Mouse (Mus musculus) forebrain, embryonic 15.5 days (tissue): ENCODE data around the gene Hspa1l. TPM values are rescaled to one million over a fixed set of nuclear protein-coding genes. Genes with fewer than 3 reads are reported as not detected.
"Not testable (repeated sequence)": the region's sequence is repeated elsewhere in the genome, so short reads cannot be mapped to it uniquely, and the experiment has no call there.

Experiments
- ATAC-seq: fragments of 200-750 bp; cut with Nextera tagmentation; replicated peaks from 2 replicates; pipeline ENCODE4 v1.8.0; 2017; ENCODE audit warnings: mild to moderate bottlenecking, moderate TSS enrichment, moderate library complexity
- H3K27ac ChIP-seq: fragments of 300-500 bp; sonication (generic); replicated peaks from 2 replicates; pipeline ENCODE4 v1.5.1; 2015; ENCODE audit warnings: mild to moderate bottlenecking, inconsistent platforms
- H3K27me3 ChIP-seq: fragments of 300-500 bp; sonication (generic); 2 replicates; pipeline ENCODE4 v1.6.1; 2015; ENCODE audit warnings: inconsistent platforms
- H3K36me3 ChIP-seq: fragments of 300-500 bp; sonication (generic); 2 replicates; pipeline ENCODE4 v1.6.1; 2015; ENCODE audit warnings: mild to moderate bottlenecking, inconsistent platforms
- H3K4me1 ChIP-seq: fragments of 300-500 bp; sonication (generic); 2 replicates; pipeline ENCODE4 v1.6.1; 2015; ENCODE audit warnings: inconsistent platforms
- H3K4me2 ChIP-seq: fragments of 300-500 bp; sonication (generic); replicated peaks from 2 replicates; pipeline ENCODE4 v1.6.1; 2015; ENCODE audit warnings: mild to moderate bottlenecking, inconsistent platforms
- H3K4me3 ChIP-seq: fragments of 300-500 bp; sonication (generic); 2 replicates; pipeline ENCODE4 v1.5.1; 2015; ENCODE audit warnings: mild to moderate bottlenecking, inconsistent platforms
- H3K9ac ChIP-seq: fragments of 300-500 bp; sonication (generic); replicated peaks from 2 replicates; pipeline ENCODE4 v1.6.1; 2015; ENCODE audit warnings: mild to moderate bottlenecking, inconsistent platforms
- H3K9me3 ChIP-seq: fragments of 300-500 bp; sonication (generic); 2 replicates; pipeline ENCODE4 v1.6.1; 2016; ENCODE audit warnings: inconsistent platforms
- WGBS: fragments of 180-500 bp; shearing (Covaris S2); methylation state at CpG from one replicate; pipeline ENCODE4 v1.1.7; 2015; ENCODE audit warnings: mixed read lengths; 5-methylcytosine and 5-hydroxymethylcytosine counted together
- polyA plus RNA-seq: library from polyadenylated mRNA; unstranded; fragments of >200 nt; fragmentation: Nextera tagmentation; extraction: Ambion mirVana; gene quantifications from 2 replicates; pipeline ENCODE4 v1.2.1, GENCODE M21; 2015

The Hspa1l gene
- polyA plus RNA-seq, 1 experiment from 2014 or later: 1.5 TPM

DNA sequence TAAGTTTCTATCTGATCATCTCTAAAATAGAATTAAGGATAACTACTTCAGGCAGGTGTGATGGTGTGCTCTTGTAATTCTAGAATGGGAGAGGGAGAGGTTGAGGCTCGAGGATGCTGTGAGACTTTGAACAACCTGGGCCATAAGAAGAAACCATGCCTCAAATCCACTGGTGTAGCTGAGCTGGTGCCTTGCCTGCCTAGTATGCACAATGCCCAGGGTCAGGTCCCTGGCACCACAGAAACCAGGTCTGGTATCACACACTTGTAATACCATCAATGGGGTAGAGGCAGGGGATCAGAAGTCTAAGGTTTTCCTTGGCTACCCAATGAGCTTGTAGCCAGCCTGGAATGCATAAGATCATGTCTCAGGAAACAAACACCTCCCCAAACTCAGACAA, 9.7 kb upstream of the Hspa1l start:
- H3K4me3 ChIP-seq: no peak overlapping the region
- ATAC-seq: no peak
- peaks cover 15% of the 10 kb centered on the region; the same call in 1 of the 2 replicates for H3K27me3 ChIP-seq
- no peaks in the 10 kb centered on the region for H3K36me3 ChIP-seq
- H3K27ac ChIP-seq: no peak overlapping the region
- no peaks in the 10 kb centered on the region for H3K9me3 ChIP-seq
- H3K4me1 ChIP-seq: peaks cover 7% of the 10 kb centered on the region; the same call in 1 of the 2 replicates
- no peak overlapping the region for H3K4me2 ChIP-seq
- WGBS: 60% methylated on average over 1 of the region's 1 CpGs
- no peak overlapping the region for H3K9ac ChIP-seq

DNA sequence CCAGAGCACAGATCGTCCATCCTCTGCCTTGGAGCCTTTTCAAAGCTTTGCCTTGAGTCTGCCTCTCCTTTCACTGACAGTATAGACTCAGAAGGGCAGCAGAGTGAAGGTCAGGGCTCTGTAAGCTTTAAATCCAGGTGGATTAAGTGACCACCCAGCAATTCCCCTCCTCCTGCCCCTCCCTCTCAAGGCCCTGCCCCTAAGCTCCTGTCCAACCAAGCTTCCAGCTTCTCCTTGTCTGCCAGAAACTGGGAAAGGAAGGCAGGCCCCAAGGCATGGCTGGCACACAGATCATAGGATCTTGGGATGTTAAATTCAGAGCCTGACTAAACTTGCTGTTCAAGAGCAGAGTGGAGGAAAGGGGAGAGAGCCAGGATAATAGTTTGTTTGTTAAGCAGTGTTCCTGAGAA, 7.9 kb upstream of the Hspa1l start:
- 10% methylated on average over 1 of the region's 1 CpGs for WGBS
- Histone ChIP-seq H3K4me2 (no peak overlapping the region), H3K4me3 (no peak overlapping the region), H3K27ac (no peak overlapping the region), H3K4me1 (peaks cover 3% of the 10 kb centered on the region; the same call in 1 of the 2 replicates), H3K36me3 (no peaks in the 10 kb centered on the region), H3K9me3 (no peaks in the 10 kb centered on the region), H3K27me3 (peaks cover 31% of the 10 kb centered on the region; the same call in 1 of the 2 replicates), H3K9ac (no peak overlapping the region; the same call in 1 of the 2 replicates)
- ATAC-seq: no peak

DNA sequence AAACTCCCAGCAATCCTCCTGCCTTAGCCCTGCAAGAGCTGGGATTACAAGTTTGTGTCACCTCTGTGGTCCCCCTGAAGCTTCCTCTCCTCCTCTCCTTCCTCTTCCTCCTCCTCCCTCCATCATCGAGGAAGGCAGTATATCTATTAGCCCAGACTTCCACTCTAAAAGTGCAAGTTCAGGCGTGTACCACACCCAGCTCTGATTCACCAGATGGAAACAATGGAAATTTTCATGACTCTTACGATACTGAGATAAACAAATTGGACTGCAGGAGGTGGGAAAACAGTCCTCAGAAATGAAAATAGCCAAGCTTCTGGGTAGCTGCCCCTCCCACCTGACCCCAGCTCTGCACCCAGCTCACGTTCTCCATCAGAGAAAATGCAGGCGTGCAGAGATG, 6.9 kb upstream of the Hspa1l start:
- H3K9ac ChIP-seq: no peak overlapping the region
- H3K36me3 ChIP-seq: no peaks in the 10 kb centered on the region
- no peaks in the 10 kb centered on the region for H3K9me3 ChIP-seq
- H3K4me3 ChIP-seq: no peak overlapping the region
- H3K27ac ChIP-seq: no peak overlapping the region
- no peak for ATAC-seq
- no peaks in the 10 kb centered on the region for H3K4me1 ChIP-seq
- no peak overlapping the region for H3K4me2 ChIP-seq
- H3K27me3 ChIP-seq: peaks cover 28% of the 10 kb centered on the region; the same call in 1 of the 2 replicates
- 79% methylated on average over 5 of the region's 5 CpGs for WGBS

DNA sequence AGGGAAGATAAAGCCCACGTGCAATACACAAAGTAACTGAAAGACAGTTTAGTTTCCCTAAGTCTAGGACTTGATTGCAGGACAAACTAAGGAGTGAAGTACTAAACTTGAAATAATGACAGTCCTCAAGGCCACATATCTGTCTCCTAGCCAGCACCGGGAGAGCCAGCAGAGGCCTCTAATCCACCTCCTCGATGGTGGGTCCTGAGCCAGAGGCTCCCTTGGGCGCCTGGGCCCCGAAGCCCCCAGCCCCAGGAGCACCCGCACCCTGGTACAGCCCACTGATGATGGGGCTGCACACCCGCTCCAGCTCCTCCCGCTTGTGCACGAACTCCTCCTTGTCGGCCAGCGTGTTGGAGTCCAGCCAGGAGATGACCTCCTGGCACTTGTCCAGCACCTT, 2.7 kb upstream of the Hspa1l start, which contains the start of gene Gm20481:
Gm20481 (plus strand) TSS at position 91 of the 400 bp plus-strand sequence.
- not testable (repeated sequence) for H3K9me3 ChIP-seq, H3K36me3 ChIP-seq, H3K4me2 ChIP-seq, ATAC-seq, H3K4me1 ChIP-seq, H3K27ac ChIP-seq, H3K9ac ChIP-seq, H3K4me3 ChIP-seq
- H3K27me3 ChIP-seq: peaks cover 23% of the 10 kb centered on the region; the same call in 1 of the 2 replicates
- 73% methylated on average over 7 of the region's 11 CpGs for WGBS

DNA sequence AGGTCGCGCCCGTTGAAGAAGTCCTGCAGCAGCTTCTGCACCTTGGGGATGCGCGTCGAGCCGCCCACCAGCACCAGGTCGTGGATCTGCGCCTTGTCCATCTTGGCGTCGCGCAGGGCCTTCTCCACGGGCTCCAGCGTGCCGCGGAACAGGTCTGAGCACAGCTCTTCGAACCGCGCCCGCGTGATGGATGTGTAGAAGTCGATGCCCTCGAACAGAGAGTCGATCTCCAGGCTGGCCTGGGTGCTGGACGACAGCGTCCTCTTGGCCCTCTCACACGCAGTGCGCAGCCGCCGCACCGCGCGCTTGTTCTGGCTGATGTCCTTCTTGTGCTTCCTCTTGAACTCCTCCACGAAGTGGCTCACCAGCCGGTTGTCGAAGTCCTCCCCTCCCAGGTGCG, 1.7 kb upstream of the Hspa1l start:
- not testable (repeated sequence) for H3K4me1 ChIP-seq, H3K9ac ChIP-seq, H3K4me2 ChIP-seq, ATAC-seq, H3K36me3 ChIP-seq, H3K9me3 ChIP-seq, H3K4me3 ChIP-seq, H3K27ac ChIP-seq
- 42% methylated on average over 23 of the region's 37 CpGs for WGBS
- H3K27me3 ChIP-seq: peaks cover 23% of the 10 kb centered on the region; the same call in 1 of the 2 replicates

DNA sequence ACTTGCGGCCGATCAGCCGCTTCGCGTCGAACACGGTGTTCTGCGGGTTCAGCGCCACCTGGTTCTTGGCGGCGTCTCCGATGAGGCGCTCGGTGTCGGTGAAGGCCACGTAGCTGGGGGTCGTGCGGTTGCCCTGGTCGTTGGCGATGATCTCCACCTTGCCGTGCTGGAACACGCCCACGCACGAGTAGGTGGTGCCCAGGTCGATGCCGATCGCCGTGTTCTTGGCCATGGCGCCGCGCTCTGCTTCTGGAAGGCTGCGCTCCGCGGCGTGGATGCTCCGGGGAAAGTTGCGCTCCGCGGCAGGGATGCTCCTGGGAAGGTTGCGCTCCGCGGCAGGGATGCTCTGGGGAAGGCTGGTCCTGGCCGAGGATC, 822 bp upstream of the Hspa1l start:
- Histone ChIP-seq H3K27me3 (peaks cover 23% of the 10 kb centered on the region; the same call in 1 of the 2 replicates), H3K4me3 (peak overlapping the region; percentile 44), H3K9ac (0 out of 2 replicates have a peak overlapping the region, but pooled peaks have one; percentile 30), H3K4me2 (peak overlapping the region; percentile 83)
- not testable (repeated sequence) for H3K4me1 ChIP-seq, H3K27ac ChIP-seq, H3K36me3 ChIP-seq, H3K9me3 ChIP-seq, ATAC-seq
- WGBS: 0% methylated on average over 31 of the region's 43 CpGs

DNA sequence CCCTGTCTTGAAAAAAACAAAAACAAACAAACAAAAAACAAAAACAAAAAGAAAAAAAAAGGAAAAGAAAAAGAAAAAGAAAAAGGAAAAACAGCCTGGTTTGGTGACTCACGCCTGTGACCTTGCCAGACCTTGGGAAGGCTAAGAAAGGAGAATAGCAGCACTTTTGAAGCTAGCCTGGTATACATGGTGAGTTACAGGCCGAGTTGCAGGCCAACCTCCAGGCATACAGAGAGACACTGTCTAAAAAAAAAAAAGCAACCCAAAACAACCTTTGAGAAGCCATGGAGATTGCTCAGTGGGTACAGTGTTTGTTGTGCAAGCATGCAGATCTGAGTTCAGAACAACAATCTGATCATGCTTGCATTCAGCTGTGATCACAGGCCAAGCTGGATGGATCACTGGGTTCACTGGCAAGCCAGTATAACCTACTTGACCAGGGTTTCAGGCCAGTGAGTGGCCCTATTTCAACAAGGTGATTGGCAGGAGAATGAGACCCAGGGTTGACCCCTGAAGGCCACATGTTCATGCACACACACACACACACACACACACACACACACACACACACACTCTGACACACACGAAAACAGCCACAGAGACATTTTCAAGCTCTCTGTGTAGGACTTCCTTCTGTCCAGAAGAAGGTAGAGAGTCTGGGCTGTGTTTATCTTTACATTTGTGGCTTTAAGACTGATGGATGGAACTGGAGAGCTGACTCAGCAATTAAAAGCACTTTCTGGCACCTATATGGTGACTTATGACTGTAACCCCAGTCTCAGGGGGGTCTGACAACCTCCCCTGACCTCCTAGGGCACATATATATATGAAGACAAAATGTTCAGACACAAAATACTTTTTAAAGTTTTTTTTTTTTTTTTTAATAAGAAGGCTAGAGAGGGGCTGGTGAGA, 3.3 kb downstream of the Hspa1l start:
- Histone ChIP-seq H3K27ac (no peak overlapping the region), H3K36me3 (no peaks in the 10 kb centered on the region), H3K4me2 (no peak overlapping the region), H3K4me1 (peaks cover 14% of the 10 kb centered on the region), H3K9me3 (no peaks in the 10 kb centered on the region), H3K27me3 (no peaks in the 10 kb centered on the region), H3K4me3 (no peak overlapping the region), H3K9ac (no peak overlapping the region)
- no peak for ATAC-seq
- WGBS: 90% methylated on average over 3 of the region's 3 CpGs

DNA sequence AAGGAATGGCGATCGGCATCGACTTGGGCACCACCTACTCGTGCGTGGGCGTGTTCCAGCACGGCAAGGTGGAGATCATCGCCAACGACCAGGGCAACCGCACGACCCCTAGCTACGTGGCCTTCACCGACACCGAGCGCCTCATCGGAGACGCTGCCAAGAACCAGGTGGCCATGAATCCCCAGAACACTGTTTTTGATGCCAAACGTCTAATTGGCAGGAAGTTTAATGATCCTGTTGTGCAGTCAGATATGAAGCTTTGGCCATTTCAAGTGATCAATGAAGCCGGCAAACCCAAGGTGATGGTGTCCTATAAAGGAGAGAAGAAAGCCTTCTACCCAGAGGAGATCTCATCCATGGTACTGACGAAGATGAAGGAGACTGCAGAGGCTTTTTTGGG, 4.5 kb downstream of the Hspa1l start:
- WGBS: 94% methylated on average over 20 of the region's 20 CpGs
- no peaks in the 10 kb centered on the region for H3K36me3 ChIP-seq
- no peaks in the 10 kb centered on the region for H3K27me3 ChIP-seq
- H3K4me1 ChIP-seq: peaks cover 20% of the 10 kb centered on the region
- ATAC-seq: no peak
- H3K9me3 ChIP-seq: no peaks in the 10 kb centered on the region
- no peak overlapping the region for H3K4me3 ChIP-seq
- H3K9ac ChIP-seq: no peak overlapping the region
- no peak overlapping the region for H3K27ac ChIP-seq
- H3K4me2 ChIP-seq: no peak overlapping the region

DNA sequence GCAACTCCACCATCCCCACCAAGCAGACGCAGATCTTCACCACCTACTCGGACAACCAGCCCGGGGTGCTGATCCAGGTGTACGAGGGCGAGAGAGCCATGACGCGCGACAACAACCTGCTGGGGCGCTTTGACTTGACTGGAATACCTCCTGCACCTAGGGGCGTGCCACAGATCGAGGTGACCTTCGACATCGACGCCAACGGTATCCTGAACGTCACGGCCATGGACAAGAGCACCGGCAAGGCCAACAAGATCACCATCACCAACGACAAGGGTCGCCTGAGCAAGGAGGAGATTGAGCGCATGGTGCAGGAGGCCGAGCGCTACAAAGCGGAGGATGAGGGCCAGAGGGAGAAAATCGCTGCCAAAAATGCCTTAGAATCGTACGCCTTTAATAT, 5.7 kb downstream of the Hspa1l start:
- Histone ChIP-seq H3K27me3 (no peaks in the 10 kb centered on the region), H3K9ac (no peak overlapping the region)
- WGBS: 90% methylated on average over 27 of the region's 27 CpGs

DNA sequence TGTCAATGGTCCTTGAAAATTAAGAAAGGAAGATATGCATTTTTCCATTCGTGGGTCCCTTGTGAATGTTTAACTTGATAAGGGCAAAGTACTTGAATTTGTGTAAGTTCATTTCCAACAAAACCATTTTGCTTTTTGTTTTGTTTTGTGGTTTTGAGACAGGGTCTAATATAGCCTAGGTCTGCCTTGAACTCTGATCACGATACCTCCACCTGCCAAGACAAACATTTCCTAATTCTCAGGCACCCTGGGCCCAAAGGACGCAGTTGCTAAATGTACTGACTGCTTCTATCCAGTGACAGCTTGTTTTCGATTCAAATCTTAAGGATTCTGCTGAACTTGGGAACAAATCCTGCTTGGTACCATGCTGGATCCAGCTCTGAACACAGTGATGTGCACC, 7.1 kb downstream of the Hspa1l start:
- Histone ChIP-seq H3K4me3 (no peak overlapping the region), H3K9ac (no peak overlapping the region), H3K4me2 (no peak overlapping the region), H3K9me3 (no peaks in the 10 kb centered on the region), H3K27me3 (no peaks in the 10 kb centered on the region), H3K27ac (no peak overlapping the region), H3K4me1 (peaks cover 24% of the 10 kb centered on the region), H3K36me3 (no peaks in the 10 kb centered on the region)
- WGBS: 92% methylated on average over 4 of the region's 4 CpGs
- no peak for ATAC-seq

More for the DNA sequence above, 5.7 kb downstream of the Hspa1l start:
- no peak overlapping the region for H3K4me2 ChIP-seq
- H3K9me3 ChIP-seq: no peaks in the 10 kb centered on the region
- no peak overlapping the region for H3K27ac ChIP-seq
- no peak overlapping the region for H3K4me3 ChIP-seq
- H3K36me3 ChIP-seq: no peaks in the 10 kb centered on the region
- peaks cover 24% of the 10 kb centered on the region for H3K4me1 ChIP-seq
- ATAC-seq: no peak

DNA sequence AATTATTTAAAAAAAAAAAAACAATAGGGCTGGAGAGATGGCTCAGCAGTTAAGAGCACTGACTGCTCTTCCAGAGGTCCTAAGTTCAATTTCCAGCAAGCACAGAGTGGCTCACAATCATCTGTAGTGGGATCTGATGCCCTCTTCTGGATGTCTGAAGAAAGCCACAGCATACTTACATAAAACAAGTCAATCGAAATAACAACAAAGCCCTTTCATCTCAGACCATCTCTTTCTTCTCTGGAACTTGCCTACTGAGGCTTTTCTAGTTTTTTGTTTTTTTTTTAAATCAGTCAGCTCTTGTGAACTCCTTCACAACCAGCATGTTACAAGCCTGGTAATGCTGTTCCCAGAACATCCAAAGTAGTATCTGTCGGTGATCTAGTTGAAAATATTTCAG, 8.2 kb downstream of the Hspa1l start:
- H3K27ac ChIP-seq: peak overlapping the region; percentile 99; the same call in 1 of the 2 replicates
- peaks cover 8% of the 10 kb centered on the region for H3K36me3 ChIP-seq
- 15% methylated on average over 2 of the region's 2 CpGs for WGBS
- H3K4me3 ChIP-seq: peak overlapping the region; percentile 94
- peak overlapping the region; percentile 96 for H3K9ac ChIP-seq
- peak overlapping the region; percentile 79 for H3K4me2 ChIP-seq
- H3K27me3 ChIP-seq: no peaks in the 10 kb centered on the region
- ATAC-seq: no peak
- peaks cover 24% of the 10 kb centered on the region for H3K4me1 ChIP-seq
- no peaks in the 10 kb centered on the region for H3K9me3 ChIP-seq

DNA sequence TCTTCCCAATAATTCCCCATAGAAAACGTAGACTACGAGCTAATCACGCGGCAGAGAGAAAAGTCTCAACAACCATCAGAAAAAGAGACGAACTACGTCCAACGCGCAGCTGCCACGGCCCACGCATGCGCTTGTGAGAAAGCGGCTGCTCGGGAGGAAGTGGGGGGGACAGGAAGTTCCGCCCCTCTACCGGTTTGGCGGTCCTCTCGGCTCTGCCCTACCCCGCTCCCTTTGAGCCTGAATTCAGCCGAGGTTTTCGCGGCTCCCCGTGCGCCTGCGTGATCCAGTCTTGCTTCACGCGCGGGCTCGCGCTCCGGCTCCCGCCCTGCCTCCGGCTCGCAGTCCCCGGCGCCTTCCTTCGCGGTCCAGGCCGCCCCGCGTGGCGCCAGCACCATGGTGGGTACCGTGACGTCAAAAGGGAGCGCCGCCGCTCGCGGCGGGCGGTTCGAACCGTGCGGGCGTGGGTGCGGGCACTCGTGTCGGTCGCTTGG, 9.2 kb downstream of the Hspa1l start, which contains the start of gene Lsm2:
Lsm2 (plus strand) TSS at position 173 of the 491 bp plus-strand sequence.
- H3K9ac ChIP-seq: peak within 1 kb of the TSS; percentile 96
- no peaks in the 10 kb centered on the region for H3K27me3 ChIP-seq
- H3K36me3 ChIP-seq: peaks cover 18% of the 10 kb centered on the region
- 1% methylated on average over 58 of the region's 58 CpGs for WGBS
- peak; percentile 97 for ATAC-seq
- peak within 1 kb of the TSS; percentile 94 for H3K4me3 ChIP-seq
- peak within 1 kb of the TSS; percentile 99 for H3K27ac ChIP-seq
- H3K4me2 ChIP-seq: peak within 1 kb of the TSS; percentile 79
- H3K9me3 ChIP-seq: no peaks in the 10 kb centered on the region
- H3K4me1 ChIP-seq: peaks cover 24% of the 10 kb centered on the region
